Mouse (Mus musculus): ENCODE measurements at regions not wholly inside any gene's neighbourhood (a gene's known extent, or its start where the extent isn't known, plus 50 kb on each side); places are given as distances from the start of the nearest gene placed in this dataset.

DNA sequence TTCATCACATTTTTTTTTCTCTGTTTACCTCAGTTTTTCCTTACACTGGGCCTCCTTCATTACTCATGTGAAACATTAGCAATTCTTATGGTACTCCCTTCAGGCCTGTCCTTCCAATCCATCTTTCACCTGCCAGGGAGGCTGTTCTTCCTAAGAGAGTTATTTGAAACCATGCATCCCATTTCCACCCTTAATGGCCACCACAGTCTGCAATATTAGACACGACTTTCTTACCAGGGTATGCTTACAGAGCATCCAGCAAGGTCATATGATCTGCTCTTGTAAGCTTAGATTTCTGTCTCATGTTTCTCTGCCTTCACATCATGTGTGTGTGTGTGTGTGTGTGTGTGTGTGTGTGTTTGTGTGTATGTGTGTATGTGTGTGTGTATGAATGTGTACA, 739.7 kb upstream of the Frg1 start:
- DNase-seq (ENCODE audit: low read depth in 1 of 2, low spot score in 2 of 2) = no peak

DNA sequence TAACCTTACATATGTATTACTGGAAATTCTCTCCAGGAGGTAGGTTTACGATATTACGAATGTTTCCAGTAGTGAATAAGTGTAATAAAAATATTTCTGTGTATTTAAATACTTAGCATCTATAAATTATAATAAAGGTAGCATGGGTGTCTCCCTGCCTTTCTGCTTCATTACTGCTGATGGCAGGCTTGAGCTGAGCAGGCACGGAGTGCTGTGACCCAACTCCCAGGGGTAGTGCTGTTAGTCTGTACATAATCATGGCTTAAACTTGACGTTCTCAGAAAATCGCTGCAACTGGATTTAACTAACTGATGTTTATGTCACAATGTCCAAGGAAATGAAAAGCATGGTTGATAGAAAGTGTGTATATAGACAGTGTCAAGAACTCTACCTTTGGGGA, 727.8 kb upstream of the Frg1 start:
- no peak for DNase-seq (ENCODE audit: low read depth in 1 of 2, low spot score in 2 of 2)

DNA sequence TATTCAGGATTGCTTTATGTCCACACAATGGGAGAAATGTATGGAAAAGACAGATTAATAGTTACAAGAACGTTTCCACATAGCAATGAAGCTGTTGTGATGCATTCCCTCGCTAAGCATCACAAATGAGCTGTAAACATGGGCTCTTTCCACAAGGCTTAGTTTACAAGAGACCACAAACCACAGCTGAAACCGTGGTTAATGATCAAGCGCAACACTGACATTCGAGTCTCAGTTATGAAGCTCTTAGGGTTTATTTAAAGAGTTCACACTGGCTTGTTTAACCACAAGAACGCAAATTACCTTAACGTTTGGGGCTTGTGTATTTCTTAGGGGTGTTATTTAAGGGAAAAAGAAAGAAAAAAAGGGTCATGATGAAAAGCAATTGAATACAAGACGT, 727.3 kb upstream of the Frg1 start:
- DNase-seq (ENCODE audit: low read depth in 1 of 2, low spot score in 2 of 2) = no peak

DNA sequence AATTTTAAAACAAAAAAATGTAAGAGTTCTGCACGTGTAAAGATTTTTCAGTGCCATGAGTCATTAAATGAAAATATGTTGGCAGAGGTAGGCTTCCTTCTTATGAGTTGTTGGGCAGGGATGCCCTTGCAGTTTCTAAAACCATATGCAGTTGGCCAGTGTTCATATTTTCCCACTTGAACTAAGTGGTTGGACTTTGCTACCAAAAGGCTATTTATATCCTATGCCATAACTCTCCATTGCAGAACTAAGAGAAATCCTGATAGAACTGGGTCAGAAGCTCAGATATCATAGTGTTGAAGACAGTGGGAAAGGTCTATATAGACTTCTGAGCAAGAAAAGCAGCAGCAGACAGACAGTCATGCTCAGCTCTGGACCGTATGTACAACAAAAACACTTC, 690.7 kb upstream of the Frg1 start:
- no peak for DNase-seq (ENCODE audit: low read depth in 1 of 2, low spot score in 2 of 2)

GRCm38 (mm10) chr8:42069314-42069713, 652.4 kb upstream of the Frg1 start:
- DNase-seq (ENCODE audit: low read depth in 1 of 2, low spot score in 2 of 2) = no peak

DNA sequence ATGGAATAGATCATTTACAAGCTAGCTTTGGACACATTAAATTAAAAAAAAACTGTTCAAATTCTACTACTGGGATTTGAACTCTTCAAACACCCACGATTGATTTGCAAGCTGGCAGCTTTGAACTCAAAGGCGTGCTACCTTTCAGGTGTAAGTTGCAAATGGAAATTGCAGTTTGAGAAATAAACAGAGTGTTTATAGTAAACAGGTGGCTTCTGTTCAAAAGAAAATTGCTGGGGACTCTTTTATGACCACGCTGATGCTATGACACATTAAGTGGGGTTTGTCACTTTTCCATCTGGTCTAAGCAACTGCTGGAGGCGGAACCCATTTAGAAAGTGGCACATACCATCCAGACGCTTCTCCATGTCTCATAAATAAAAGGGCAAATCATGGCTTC, 626.7 kb upstream of the Frg1 start:
- no peak for DNase-seq (ENCODE audit: low read depth in 1 of 2, low spot score in 2 of 2)

GRCm38 (mm10) chr8:42039245-42039644, 622.4 kb upstream of the Frg1 start:
- no peak for DNase-seq (ENCODE audit: low read depth in 1 of 2, low spot score in 2 of 2)

DNA sequence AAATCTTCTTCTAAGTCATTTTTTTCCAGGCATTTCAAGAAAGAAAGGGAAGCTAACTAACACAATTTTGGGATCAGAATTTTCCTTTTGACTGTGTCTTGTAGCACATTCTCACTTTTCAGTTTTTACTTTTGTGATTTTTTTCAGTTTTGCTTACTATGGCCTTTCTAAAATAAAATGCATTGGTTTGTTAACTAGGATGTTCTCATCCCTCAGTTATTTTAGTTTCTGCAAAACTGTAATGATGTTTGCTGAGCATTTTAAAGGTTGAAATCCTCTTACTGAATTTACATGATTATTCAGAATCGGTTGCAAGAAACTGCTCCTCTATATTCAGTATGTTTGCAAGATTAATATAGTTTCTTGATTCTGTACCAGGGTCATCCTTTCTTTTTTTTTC, 610.1 kb upstream of the Frg1 start:
- no peak for DNase-seq (ENCODE audit: low read depth in 1 of 2, low spot score in 2 of 2)

GRCm38 (mm10) chr8:42017786-42018185, 600.9 kb upstream of the Frg1 start:
- DNase-seq (ENCODE audit: low read depth in 1 of 2, low spot score in 2 of 2) = no peak

- DNase-seq (ENCODE audit: low read depth in 1 of 2, low spot score in 2 of 2) = no peak
These were observed 586.3 kb upstream of the Frg1 start for GRCm38 (mm10) chr8:42003170-42003569.

DNA sequence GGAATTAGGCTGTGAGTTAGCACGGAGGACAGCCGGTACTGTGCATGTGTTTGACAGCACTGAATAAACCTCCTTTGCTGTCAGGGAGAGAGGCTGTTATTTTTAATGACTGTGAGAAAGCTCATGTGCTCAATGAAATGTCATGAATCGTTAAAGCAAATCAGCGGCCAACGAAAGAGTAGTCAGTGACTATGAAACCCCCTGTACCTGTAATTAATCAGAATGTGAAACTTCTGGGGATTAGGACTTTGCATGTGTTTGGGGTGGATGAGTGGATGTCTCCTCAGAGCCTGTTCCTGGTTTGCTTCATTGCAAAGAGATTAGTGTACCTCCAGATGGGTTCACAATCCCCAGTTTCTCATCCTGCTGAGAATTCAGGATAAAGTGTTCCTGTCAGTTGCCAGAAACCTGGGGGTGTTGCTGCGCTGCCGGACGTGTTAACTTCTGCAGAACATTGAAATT, 572.2 kb upstream of the Frg1 start:
- no peak for DNase-seq (ENCODE audit: low read depth in 1 of 2, low spot score in 2 of 2)

DNA sequence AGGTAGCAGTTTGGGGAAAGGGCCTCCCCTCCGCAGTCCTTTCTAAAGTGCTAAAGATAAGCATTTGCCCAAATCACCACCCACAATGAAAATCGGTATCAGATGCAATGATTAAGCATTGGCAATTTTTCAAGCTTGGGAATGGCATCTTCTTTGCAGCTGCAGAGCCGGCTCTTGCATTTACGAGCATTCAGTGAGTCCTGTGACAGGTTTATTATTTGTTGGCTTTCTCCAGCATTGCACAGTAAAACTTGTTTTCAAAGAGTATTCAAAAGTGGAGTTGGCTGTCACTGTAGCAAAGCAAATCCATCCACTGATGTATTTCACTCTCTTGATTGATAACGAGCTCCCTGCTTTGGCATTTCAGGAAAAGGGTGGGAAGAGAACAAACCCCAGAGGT, 571.3 kb upstream of the Frg1 start:
- DNase-seq (ENCODE audit: low read depth in 1 of 2, low spot score in 2 of 2) = no peak

DNA sequence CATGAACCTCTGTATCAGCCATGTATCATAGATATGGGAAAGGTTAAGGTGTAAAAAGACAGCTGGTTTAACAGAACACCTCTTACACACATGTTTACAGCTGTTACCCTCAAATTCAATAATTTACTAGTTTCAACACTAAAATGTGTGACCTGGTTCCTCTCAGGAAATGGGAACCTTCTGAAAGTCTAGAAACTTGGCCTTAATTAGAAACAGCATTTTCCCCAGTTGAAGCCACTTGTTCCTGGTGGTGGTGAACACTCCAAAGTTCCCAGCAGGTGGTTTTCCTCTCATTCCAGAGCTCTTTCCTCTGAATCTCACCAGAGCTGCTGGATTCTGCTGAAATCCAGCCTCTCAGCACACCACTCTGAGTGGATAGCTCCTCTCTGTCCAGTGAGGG, 570.5 kb upstream of the Frg1 start:
- DNase-seq (ENCODE audit: low read depth in 1 of 2, low spot score in 2 of 2) = no peak

GRCm38 (mm10) chr8:41972416-41972815, 555.5 kb upstream of the Frg1 start:
- DNase-seq (ENCODE audit: low read depth in 1 of 2, low spot score in 2 of 2) = no peak

- no peak for DNase-seq (ENCODE audit: low read depth in 1 of 2, low spot score in 2 of 2)
These were observed 553.7 kb upstream of the Frg1 start for GRCm38 (mm10) chr8:41970536-41970935.

DNA sequence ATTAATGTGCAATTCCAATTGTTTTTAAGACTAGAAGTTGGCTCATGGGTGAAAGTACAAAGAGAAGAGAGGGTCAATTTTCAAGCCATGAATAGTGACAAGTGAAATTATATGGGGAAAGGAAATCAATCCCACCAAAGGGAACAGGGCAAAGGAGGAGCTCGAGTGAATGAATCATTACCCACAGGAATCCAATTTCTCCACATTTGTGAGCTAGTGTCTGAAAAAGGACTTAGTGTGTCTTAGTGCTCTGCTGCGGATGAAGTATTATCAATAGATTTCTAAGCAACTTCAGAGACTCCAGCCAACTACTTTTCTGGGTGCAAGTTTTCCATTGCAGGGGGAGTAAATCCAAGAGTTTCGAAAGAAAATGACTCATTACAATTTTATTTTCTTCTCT, 552.5 kb upstream of the Frg1 start:
- DNase-seq (ENCODE audit: low read depth in 1 of 2, low spot score in 2 of 2) = no peak

DNA sequence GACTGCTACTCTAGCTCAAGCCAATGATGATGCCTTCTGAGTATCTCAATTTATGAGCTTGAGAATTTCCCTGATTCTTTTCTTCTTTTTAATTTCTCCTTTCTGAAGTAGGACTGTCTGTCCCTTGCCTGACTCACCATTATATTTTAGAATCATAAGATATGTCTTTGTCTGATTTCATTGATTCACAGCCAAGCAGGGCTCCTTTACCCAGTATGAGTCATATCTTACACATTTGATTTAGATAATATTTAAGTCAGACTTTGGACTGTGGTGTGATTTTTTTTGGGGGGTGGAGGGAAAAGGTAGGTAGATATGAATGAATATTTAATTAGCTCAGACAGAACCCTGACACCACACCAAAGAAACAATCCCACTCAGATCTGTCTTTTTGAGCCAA, 547.2 kb upstream of the Frg1 start:
- DNase-seq (ENCODE audit: low read depth in 1 of 2, low spot score in 2 of 2) = no peak

- DNase-seq (ENCODE audit: low read depth in 1 of 2, low spot score in 2 of 2) = no peak
These were observed 540.0 kb upstream of the Frg1 start for GRCm38 (mm10) chr8:41956878-41957277.

- no peak for DNase-seq (ENCODE audit: low read depth in 1 of 2, low spot score in 2 of 2)
These were observed 533.9 kb upstream of the Frg1 start for GRCm38 (mm10) chr8:41950736-41951135.

GRCm38 (mm10) chr8:41939298-41939697, 522.4 kb upstream of the Frg1 start:
- no peak for DNase-seq (ENCODE audit: low read depth in 1 of 2, low spot score in 2 of 2)

GRCm38 (mm10) chr8:41921106-41921505, 504.2 kb upstream of the Frg1 start:
- DNase-seq (ENCODE audit: low read depth in 1 of 2, low spot score in 2 of 2) = no peak

- no peak for DNase-seq (ENCODE audit: low read depth in 1 of 2, low spot score in 2 of 2)
These were observed 503.7 kb upstream of the Frg1 start for GRCm38 (mm10) chr8:41920536-41920935.

DNA sequence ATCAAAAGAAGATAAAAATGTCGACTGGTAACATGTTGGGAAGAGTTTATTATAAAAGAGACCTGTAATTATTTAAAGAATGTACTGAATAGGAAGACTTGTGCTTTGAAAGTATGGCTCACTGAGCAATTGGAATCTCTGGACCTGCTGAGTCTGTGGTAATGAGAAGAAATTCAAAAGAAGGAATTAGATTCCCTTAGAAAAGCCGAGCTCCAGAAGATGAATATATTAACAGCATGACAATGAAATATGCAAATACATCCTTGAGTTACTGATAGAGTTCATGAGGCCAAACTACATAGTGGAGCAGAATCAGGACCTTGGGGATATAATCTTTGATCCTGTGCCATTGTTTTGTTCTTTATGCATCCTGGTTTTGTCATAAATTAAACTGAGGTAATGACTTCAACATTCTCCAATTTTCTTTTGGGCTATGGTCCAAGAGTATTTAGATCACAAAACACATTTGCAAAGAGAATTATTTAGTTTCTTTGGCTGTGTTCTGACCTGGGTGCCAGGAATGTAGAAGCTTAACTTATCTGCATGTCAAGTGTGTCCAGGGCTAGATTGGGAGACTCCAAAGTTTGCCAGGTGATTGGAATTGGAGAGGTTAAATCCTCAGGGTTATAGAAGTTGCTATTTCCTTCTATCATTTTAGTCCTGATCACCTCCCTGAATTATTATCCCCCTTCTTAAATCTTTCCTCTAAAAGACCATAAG, 461.3 kb upstream of the Frg1 start:
- DNase-seq (ENCODE audit: low read depth in 1 of 2, low spot score in 2 of 2) = no peak

Measured in monocyte, adult 2 months (primary cell).